Mouse (Mus musculus): ENCODE data around the gene Spock1. TPM values are rescaled to one million over a fixed set of nuclear protein-coding genes. Genes with fewer than 3 reads are reported as not detected.
A peak's percentile ranks its signal among the peaks of the same experiment; 100 is the strongest.

Spock1 gene
- polyA plus RNA-seq, 1 experiment from 2014 or later, result 17.2 TPM

DNA sequence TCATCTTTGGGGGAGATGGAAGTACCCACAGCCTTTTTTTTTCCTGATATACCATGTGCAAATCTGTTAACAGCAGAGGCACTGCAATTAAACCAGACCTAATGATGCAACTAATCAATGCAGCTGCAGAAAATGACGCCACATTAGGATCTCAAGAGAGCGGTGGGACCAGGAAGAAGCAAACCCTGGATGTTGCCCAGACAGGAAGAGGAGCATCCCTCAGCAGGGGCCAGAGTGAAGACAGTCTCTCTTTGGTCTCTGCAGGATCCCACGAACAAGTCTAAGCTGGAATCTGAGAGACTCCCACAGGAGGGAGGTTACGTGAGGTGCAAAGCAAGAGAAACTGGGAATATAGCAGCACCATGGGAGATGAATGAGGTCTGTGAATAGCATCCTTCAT, 52.4 kb downstream of the Spock1 start:
- no peaks in the 10 kb centered on the region for H3K27me3 ChIP-seq (ENCODE audit: control insufficient read depth, insufficient read depth, low read length)
- H3K9ac ChIP-seq (ENCODE audit: low read length), result no peak overlapping the region
- ATAC-seq (ENCODE audit: low FRiP score) (no peak), DNase-seq (ENCODE audit: low spot score, missing footprints) (no peak)
- WGBS, result 67% methylated on average over 4 of the region's 4 CpGs
- no peak overlapping the region for H3K27ac ChIP-seq (ENCODE audit: low read depth, low read length)
- no peaks in the 10 kb centered on the region for H3K9me3 ChIP-seq (ENCODE audit: control insufficient read depth, low read length)
- no peaks in the 10 kb centered on the region for H3K36me3 ChIP-seq (ENCODE audit: control insufficient read depth, insufficient read depth, low read length)
- H3K4me3 ChIP-seq (ENCODE audit: low read depth, low read length), result no peak overlapping the region
- no peak overlapping the region for H3K4me2 ChIP-seq
- H3K4me1 ChIP-seq (ENCODE audit: control insufficient read depth, insufficient read depth, low read length), result 0 out of 2 replicates have a peak, but pooled peaks cover 3% of the 10 kb centered on the region

DNA sequence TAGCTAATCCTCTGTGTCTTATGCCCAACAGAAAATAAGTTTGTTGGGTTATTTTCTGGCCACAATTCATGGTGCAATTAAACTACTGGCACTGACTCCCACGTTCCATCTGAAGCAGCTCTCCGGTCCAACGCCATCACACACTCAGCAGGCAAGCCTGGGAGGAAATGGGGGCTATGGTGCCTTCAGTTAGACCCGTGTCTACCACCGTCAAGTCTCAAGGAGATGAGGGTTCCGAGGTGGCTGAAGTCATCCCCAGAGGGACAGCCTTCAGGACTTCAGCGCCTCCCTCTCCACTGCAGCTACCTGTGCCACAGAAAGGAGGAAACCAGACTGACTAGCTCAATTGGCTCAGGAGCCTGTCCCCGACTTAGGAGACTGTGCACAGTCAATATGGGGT, 53.7 kb downstream of the Spock1 start:
- 93% methylated on average over 8 of the region's 8 CpGs for WGBS
- ATAC-seq (ENCODE audit: low FRiP score), result no peak

DNA sequence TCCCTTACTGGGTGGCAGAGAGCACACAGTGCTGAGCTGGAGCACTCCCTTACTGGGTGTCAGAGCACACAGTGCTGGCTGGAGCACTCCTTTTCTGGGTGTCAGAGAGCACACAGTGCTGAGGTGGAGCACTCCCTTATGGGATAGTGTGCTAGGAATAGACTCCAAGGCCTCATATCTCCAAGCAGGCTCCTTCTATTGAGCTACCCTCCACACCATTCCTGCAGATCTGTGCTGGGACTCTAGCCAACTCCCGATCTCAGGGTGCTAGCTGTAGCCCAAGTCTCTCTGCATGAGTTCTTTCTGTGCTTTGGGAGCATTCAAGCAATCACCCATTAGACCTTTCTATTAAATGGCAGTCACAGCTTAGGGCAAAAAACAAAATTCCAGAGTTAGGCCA, 54.5 kb downstream of the Spock1 start:
- 64% methylated on average over 1 of the region's 1 CpGs for WGBS
- ATAC-seq (ENCODE audit: low FRiP score), result no peak
- no peaks in the 10 kb centered on the region for H3K9me3 ChIP-seq (ENCODE audit: control insufficient read depth, low read length)
- H3K27ac ChIP-seq (ENCODE audit: low read depth, low read length), result no peak overlapping the region
- no peak overlapping the region for H3K4me3 ChIP-seq (ENCODE audit: low read depth, low read length)
- H3K4me2 ChIP-seq, result no peak overlapping the region
- no peaks in the 10 kb centered on the region for H3K27me3 ChIP-seq (ENCODE audit: control insufficient read depth, insufficient read depth, low read length)
- 0 out of 2 replicates have a peak, but pooled peaks cover under 1% of the 10 kb centered on the region for H3K4me1 ChIP-seq (ENCODE audit: control insufficient read depth, insufficient read depth, low read length)
- H3K36me3 ChIP-seq (ENCODE audit: control insufficient read depth, insufficient read depth, low read length), result no peaks in the 10 kb centered on the region
- H3K9ac ChIP-seq (ENCODE audit: low read length), result no peak overlapping the region
- peak; percentile 60 for DNase-seq (ENCODE audit: low spot score, missing footprints)

More for the DNA sequence above, 53.7 kb downstream of the Spock1 start:
- no peaks in the 10 kb centered on the region for H3K9me3 ChIP-seq (ENCODE audit: control insufficient read depth, low read length)
- no peak overlapping the region for H3K9ac ChIP-seq (ENCODE audit: low read length)
- H3K27me3 ChIP-seq (ENCODE audit: control insufficient read depth, insufficient read depth, low read length), result no peaks in the 10 kb centered on the region
- peak; percentile 23 for DNase-seq (ENCODE audit: low spot score, missing footprints)
- H3K4me1 ChIP-seq (ENCODE audit: control insufficient read depth, insufficient read depth, low read length), result 0 out of 2 replicates have a peak, but pooled peaks cover 3% of the 10 kb centered on the region
- no peak overlapping the region for H3K4me3 ChIP-seq (ENCODE audit: low read depth, low read length)
- H3K4me2 ChIP-seq, result no peak overlapping the region
- H3K36me3 ChIP-seq (ENCODE audit: control insufficient read depth, insufficient read depth, low read length), result no peaks in the 10 kb centered on the region
- H3K27ac ChIP-seq (ENCODE audit: low read depth, low read length), result no peak overlapping the region

DNA sequence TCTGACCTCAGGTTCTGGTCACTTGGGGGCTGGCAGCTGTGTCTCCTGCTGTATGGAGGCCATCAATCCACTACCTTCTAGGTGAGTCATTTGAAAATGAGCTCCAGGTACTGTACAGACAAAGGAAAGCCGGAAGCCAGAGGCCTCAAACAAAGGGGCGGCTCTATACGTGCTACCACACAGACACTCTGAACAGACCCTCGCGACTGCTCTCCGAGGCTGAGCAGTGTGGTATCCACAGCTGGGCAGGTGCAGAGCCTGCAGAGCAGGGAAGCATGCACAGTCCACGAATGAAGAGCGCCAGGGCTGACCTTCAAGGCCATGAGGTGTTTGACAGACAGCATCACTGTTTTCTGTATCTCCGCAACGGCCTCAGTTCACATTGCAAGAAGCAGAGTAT, 55.0 kb downstream of the Spock1 start:
- Histone ChIP-seq H3K9ac (ENCODE audit: low read length) (no peak overlapping the region), H3K36me3 (ENCODE audit: control insufficient read depth, insufficient read depth, low read length) (no peaks in the 10 kb centered on the region), H3K9me3 (ENCODE audit: control insufficient read depth, low read length) (no peaks in the 10 kb centered on the region), H3K27me3 (ENCODE audit: control insufficient read depth, insufficient read depth, low read length) (no peaks in the 10 kb centered on the region), H3K27ac (ENCODE audit: low read depth, low read length) (no peak overlapping the region), H3K4me3 (ENCODE audit: low read depth, low read length) (no peak overlapping the region), H3K4me1 (ENCODE audit: control insufficient read depth, insufficient read depth, low read length) (no peaks in the 10 kb centered on the region), H3K4me2 (no peak overlapping the region)
- DNase-seq (ENCODE audit: low spot score, missing footprints) (peak; percentile 37), ATAC-seq (ENCODE audit: low FRiP score) (no peak)
- WGBS, result 85% methylated on average over 10 of the region's 10 CpGs

DNA sequence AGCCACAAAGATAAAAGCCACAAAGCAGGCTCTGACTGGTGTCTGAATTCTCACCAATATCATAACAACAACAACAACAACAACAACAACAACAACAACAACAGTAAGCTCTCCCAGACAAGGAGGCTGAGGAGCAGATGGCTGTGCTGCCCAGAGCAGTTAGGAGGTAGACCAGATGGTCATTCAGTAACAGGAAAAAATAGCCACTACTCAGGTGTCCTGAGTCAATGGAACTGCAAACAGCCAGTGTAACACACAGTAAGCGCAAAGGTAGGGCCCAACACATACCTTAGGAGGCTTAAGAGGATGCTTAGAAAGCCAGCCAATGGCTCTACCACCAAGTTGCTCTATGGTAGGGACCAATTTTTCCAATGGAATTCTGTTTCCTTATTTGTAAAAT, 59.2 kb downstream of the Spock1 start:
- H3K4me2 ChIP-seq, result no peak overlapping the region
- WGBS, result 90% methylated on average over 1 of the region's 1 CpGs
- H3K9ac ChIP-seq (ENCODE audit: low read length), result no peak overlapping the region
- no peaks in the 10 kb centered on the region for H3K9me3 ChIP-seq (ENCODE audit: control insufficient read depth, low read length)
- no peak overlapping the region for H3K27ac ChIP-seq (ENCODE audit: low read depth, low read length)
- DNase-seq (ENCODE audit: low spot score, missing footprints) (no peak), ATAC-seq (ENCODE audit: low FRiP score) (no peak)
- no peaks in the 10 kb centered on the region for H3K27me3 ChIP-seq (ENCODE audit: control insufficient read depth, insufficient read depth, low read length)
- no peak overlapping the region for H3K4me3 ChIP-seq (ENCODE audit: low read depth, low read length)
- no peaks in the 10 kb centered on the region for H3K4me1 ChIP-seq (ENCODE audit: control insufficient read depth, insufficient read depth, low read length)
- H3K36me3 ChIP-seq (ENCODE audit: control insufficient read depth, insufficient read depth, low read length), result no peaks in the 10 kb centered on the region

DNA sequence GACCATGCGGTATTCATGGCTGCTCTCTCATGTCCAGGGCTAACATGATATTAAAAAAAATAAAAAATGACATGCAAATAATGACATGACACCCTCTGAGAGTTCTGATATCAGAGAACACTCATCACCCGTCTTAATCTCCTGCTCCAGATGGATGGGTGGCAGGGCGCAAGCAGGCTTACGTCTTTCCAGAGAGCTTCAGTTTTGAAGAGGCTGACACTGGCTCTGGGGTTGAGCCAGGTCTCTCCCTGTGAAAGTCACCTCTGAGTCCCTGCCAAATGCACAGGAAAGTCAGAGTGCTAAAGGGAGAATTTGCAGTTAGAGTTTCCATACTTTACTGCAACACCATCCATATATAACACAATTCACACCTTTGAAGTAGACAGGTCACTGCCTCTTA, 61.0 kb downstream of the Spock1 start:
- H3K36me3 ChIP-seq (ENCODE audit: control insufficient read depth, insufficient read depth, low read length), result no peaks in the 10 kb centered on the region
- H3K27ac ChIP-seq (ENCODE audit: low read depth, low read length), result no peak overlapping the region
- H3K4me1 ChIP-seq (ENCODE audit: control insufficient read depth, insufficient read depth, low read length), result no peaks in the 10 kb centered on the region
- H3K9ac ChIP-seq (ENCODE audit: low read length), result no peak overlapping the region
- H3K9me3 ChIP-seq (ENCODE audit: control insufficient read depth, low read length), result no peaks in the 10 kb centered on the region
- ATAC-seq (ENCODE audit: low FRiP score), result no peak
- H3K27me3 ChIP-seq (ENCODE audit: control insufficient read depth, insufficient read depth, low read length), result no peaks in the 10 kb centered on the region
- H3K4me3 ChIP-seq (ENCODE audit: low read depth, low read length), result no peak overlapping the region
- DNase-seq (ENCODE audit: low spot score, missing footprints), result no peak
- 93% methylated on average over 4 of the region's 4 CpGs for WGBS
- H3K4me2 ChIP-seq, result no peak overlapping the region

DNA sequence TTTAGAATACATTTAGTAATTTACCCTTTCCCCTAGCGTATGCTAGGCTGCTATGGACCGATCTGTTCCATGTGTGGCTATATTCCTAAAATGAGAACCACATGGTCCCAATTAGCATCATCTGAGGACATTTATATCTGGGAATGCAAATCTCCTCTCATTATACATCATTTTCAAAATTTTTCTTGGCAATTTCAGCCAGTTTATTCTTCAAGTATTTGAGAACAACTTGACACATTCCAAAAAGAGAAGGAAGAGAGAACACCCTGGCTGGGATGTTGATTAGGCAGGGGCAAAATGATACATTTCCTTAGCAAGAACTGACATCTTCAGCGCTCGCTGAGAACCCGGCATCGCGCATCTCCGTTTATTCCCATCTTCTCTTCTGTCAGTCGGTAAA, 61.7 kb downstream of the Spock1 start:
- WGBS, result 95% methylated on average over 9 of the region's 9 CpGs
- ATAC-seq (ENCODE audit: low FRiP score), result no peak
- no peaks in the 10 kb centered on the region for H3K9me3 ChIP-seq (ENCODE audit: control insufficient read depth, low read length)
- no peak for DNase-seq (ENCODE audit: low spot score, missing footprints)
- no peaks in the 10 kb centered on the region for H3K36me3 ChIP-seq (ENCODE audit: control insufficient read depth, insufficient read depth, low read length)
- no peak overlapping the region for H3K9ac ChIP-seq (ENCODE audit: low read length)
- H3K4me1 ChIP-seq (ENCODE audit: control insufficient read depth, insufficient read depth, low read length), result no peaks in the 10 kb centered on the region
- no peak overlapping the region for H3K27ac ChIP-seq (ENCODE audit: low read depth, low read length)
- no peaks in the 10 kb centered on the region for H3K27me3 ChIP-seq (ENCODE audit: control insufficient read depth, insufficient read depth, low read length)
- no peak overlapping the region for H3K4me2 ChIP-seq
- H3K4me3 ChIP-seq (ENCODE audit: low read depth, low read length), result no peak overlapping the region

DNA sequence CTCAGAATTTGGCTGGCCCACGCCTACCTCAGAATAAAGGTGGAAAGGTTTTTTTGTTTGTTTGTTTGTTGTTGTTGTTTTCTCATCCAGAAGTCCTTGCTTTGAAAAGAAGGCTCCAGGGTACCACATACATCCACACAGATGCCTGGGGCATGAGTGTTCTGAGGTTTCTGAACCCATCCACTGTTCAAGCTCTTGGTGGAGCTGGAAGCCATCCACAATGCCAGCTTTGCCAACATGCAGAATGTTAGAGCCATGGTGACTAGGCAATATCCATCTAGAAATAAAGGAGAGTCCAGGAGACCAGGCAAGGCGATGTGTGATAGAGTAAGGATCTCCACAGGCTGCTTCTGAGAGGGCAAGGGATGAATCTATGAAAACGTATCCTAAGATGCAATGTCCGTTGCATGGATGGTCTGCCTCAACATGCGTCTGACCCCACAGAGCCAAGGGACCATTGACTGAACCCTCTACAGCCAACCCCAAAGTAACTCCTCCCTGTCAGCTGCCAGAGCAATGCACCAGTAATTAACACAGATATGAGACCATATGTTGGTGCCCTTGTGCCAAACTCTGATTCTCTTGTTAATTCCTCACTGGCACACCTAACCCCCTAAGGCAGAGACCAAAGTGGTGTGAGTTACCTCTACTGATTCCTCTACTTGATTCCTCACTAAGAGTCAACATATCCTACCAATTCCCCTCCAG, 66.8 kb downstream of the Spock1 start:
- Histone ChIP-seq H3K4me3 (ENCODE audit: low read depth, low read length) (no peak overlapping the region), H3K4me2 (no peak overlapping the region), H3K36me3 (ENCODE audit: control insufficient read depth, insufficient read depth, low read length) (no peaks in the 10 kb centered on the region), H3K27me3 (ENCODE audit: control insufficient read depth, insufficient read depth, low read length) (no peaks in the 10 kb centered on the region), H3K27ac (ENCODE audit: low read depth, low read length) (no peak overlapping the region), H3K9me3 (ENCODE audit: control insufficient read depth, low read length) (no peaks in the 10 kb centered on the region), H3K9ac (ENCODE audit: low read length) (no peak overlapping the region), H3K4me1 (ENCODE audit: control insufficient read depth, insufficient read depth, low read length) (no peaks in the 10 kb centered on the region)
- 93% methylated on average over 5 of the region's 5 CpGs for WGBS
- ATAC-seq (ENCODE audit: low FRiP score) (no peak), DNase-seq (ENCODE audit: low spot score, missing footprints) (no peak)

DNA sequence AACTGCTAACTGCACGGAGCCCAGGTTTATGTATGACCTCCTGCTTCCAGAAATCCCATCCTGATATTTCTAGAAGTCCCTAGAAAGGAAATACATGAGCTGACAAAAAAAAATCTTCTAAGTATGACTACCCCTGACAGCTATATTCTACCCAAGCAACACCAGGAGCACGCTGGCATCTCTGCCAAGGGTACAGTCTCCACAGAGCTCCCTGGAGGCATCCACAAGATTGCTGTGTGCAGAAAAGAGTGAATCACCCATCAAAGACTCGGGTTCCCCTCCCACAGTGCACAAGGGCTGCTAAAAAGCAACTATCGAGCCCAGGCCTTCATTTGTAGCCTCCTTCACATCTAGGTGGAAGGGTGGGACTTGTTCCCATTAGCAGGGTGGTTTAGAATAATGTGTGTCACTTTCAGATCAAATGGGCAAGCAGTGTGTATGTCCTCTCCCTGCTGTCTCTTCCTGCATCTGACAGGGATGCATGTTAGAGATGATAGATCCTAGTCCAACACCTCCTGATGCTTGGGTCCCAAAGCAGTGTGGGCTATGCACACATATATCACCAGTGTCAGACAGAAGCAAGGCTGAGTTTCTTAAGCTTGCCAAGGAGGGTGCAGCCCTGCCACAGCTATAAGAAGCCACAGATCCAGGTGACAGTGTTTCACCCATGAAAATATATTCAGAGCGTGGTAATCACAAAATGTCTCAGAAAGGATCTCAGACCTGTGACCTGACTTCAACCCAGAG, 70.3 kb downstream of the Spock1 start:
- no peaks in the 10 kb centered on the region for H3K27me3 ChIP-seq (ENCODE audit: control insufficient read depth, insufficient read depth, low read length)
- no peak overlapping the region for H3K27ac ChIP-seq (ENCODE audit: low read depth, low read length)
- H3K4me2 ChIP-seq, result no peak overlapping the region
- no peaks in the 10 kb centered on the region for H3K36me3 ChIP-seq (ENCODE audit: control insufficient read depth, insufficient read depth, low read length)
- no peaks in the 10 kb centered on the region for H3K4me1 ChIP-seq (ENCODE audit: control insufficient read depth, insufficient read depth, low read length)
- H3K4me3 ChIP-seq (ENCODE audit: low read depth, low read length), result no peak overlapping the region
- H3K9ac ChIP-seq (ENCODE audit: low read length), result no peak overlapping the region
- ATAC-seq (ENCODE audit: low FRiP score) (no peak), DNase-seq (ENCODE audit: low spot score, missing footprints) (no peak)
- 77% methylated on average over 5 of the region's 5 CpGs for WGBS
- H3K9me3 ChIP-seq (ENCODE audit: control insufficient read depth, low read length), result no peaks in the 10 kb centered on the region; the same call in 1 of the 2 replicates
